Mouse (Mus musculus) MEL (cell line): Measurements from ENCODE around the gene Fam169b.

Experiments used
- CHD1 ChIP-seq: IDR thresholded peaks from 2 replicates; pipeline ENCODE4 v1.6.1; 2012; ENCODE audit warnings: low read depth, mild to moderate bottlenecking, inconsistent platforms, low read length, improper control_type of control experiment
- GABPA ChIP-seq: IDR thresholded peaks from 2 replicates; pipeline ENCODE4 v1.6.1; 2012; ENCODE audit warnings: low read depth, mild to moderate bottlenecking, inconsistent platforms, low read length, improper control_type of control experiment, moderate library complexity
- POLR2A ChIP-seq, 2 experiments: IDR thresholded peaks; 2 replicates each; pipeline ENCODE4 v1.6.1; 2011 to 2012; ENCODE audit warnings: low read length in 2 of 2, mild to moderate bottlenecking in 2 of 2, control low read depth in 1 of 2, improper control_type of control experiment in 1 of 2, low read depth in 1 of 2, moderate library complexity in 1 of 2; ENCODE audit not compliant: control insufficient read depth in 1 of 2, insufficient read depth in 1 of 2, poor library complexity in 1 of 2

DNA sequence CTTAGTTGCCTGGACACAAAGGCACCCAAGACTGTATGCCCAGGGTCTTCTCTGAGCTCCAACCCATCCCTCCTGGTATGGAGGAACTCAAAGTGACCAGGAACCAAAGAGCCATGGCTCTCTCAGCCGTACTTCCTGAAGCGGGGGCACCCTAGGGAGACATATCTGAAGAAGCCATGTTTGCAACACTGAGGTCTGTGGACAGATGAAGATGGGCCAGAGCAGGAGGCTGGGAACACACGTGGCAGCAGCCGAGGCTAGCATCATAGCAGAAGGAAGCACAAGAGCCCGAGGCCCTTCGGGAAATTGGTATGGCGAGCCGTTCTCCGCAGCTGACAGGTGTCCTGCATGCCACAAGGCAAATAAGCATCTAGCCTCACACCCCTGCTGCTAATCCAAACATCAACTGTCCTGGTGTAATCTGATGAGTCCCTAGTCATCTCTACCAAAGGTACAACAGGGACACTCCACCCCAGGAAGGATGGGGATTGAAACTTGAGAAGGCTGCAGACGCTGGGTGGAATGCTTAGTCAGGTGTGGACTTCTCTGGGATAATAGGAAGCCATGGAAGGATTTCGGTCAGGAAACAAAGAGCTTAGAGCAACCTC lies 34.3 kb upstream of the Fam169b start:
- TF ChIP-seq POLR2A (IDR thresholded peaks at IDR 0.05; ENCODE audit: control insufficient read depth in 1 of 2, insufficient read depth in 1 of 2, low read depth in 1 of 2, low read length in 2 of 2, poor library complexity in 1 of 2) (no peak), CHD1 (no peak), GABPA (no peak)
